Mouse (Mus musculus) ES-E14 (cell line): ENCODE results near the gene Kctd15.

ENCODE experiments used
- CHD2 ChIP-seq: IDR thresholded peaks from 2 replicates; pipeline ENCODE4 v1.6.1; 2014; ENCODE audit warnings: mild to moderate bottlenecking, low read depth, low read length, inconsistent platforms
- HCFC1 ChIP-seq: IDR thresholded peaks from 2 replicates; pipeline ENCODE4 v1.6.1; 2012; ENCODE audit warnings: low read length, inconsistent platforms, borderline replicate concordance; ENCODE audit not compliant: insufficient read depth
- MAFK ChIP-seq: IDR thresholded peaks from 2 replicates; pipeline ENCODE4 v1.6.1; 2014; ENCODE audit warnings: mild to moderate bottlenecking, low read depth, low read length, inconsistent platforms; ENCODE audit not compliant: insufficient read depth
- ZC3H11A ChIP-seq: IDR thresholded peaks from 2 replicates; pipeline ENCODE4 v1.6.1; 2012; ENCODE audit warnings: low read depth, mild to moderate bottlenecking, inconsistent platforms, low read length, borderline replicate concordance
- ZNF384 ChIP-seq: IDR thresholded peaks from 2 replicates; pipeline ENCODE4 v1.6.1; 2012; ENCODE audit warnings: low read depth, low read length, inconsistent platforms

DNA sequence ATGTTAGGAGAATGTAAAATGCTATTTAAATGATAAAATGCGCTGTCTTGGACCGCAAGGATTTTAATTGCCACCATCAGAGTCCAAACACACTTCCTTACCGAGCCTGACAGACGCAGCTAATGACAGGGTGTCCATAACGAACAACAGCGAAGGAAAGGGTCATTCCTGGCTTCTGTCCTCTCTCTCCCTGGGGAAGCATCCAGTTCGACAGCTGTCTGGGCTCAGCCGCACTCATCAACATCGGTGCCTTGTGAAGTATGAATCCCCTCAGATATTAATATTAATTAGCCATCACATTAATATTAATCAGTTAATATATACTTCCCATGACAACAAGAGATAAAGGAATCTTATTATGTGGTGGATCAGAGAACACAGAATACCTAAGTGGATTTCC, 38.4 kb upstream of the Kctd15 start:
- TF ChIP-seq HCFC1 (no peak), ZC3H11A (no peak), CHD2 (no peak), MAFK (no peak), ZNF384 (no peak)
